Mouse (Mus musculus): ENCODE results near the gene Cltb. TPM values are rescaled to one million over a fixed set of nuclear protein-coding genes. Genes with fewer than 3 reads are reported as not detected.
A peak's percentile ranks its signal among the peaks of the same experiment; 100 is the strongest.

The Cltb gene
- polyA plus RNA-seq, 1 experiment from 2014 or later = 76.9 TPM

DNA sequence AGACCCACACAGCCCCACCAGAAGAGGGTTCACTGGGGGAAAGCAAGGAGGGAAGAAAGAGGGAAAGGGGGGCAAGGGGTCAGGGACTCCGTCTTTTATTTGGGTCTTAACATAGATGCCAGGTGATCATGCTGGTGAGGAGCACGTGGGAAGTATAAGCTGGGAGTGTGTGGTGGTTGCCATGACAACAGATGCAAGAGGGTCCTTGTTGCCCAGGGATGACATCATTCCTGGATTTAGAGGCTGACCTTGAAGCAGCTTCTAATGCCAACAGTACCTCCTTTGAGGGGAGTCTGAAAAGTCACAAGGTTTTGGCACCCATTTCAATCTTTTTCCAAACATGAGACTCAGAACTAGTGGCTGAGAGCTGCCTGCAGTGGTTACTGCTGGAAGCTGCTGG lies 39.5 kb downstream of the Cltb start:
- H3K9me3 ChIP-seq = no peaks in the 10 kb centered on the region
- 42% methylated on average over 2 of the region's 2 CpGs for WGBS
- H3K27ac ChIP-seq = no peak overlapping the region
- H3K4me1 ChIP-seq (replicated peaks) = peaks cover 6% of the 10 kb centered on the region
- H3K36me3 ChIP-seq = no peaks in the 10 kb centered on the region
- no peak for ATAC-seq
- no peaks in the 10 kb centered on the region for H3K27me3 ChIP-seq (replicated peaks)
- no peak overlapping the region for H3K4me2 ChIP-seq (replicated peaks)
- H3K9ac ChIP-seq = no peak overlapping the region
- H3K4me3 ChIP-seq (replicated peaks) = no peak overlapping the region

- ATAC-seq = no peak
- Histone ChIP-seq H3K27ac (no peak overlapping the region), H3K27me3 (replicated peaks) (no peaks in the 10 kb centered on the region), H3K4me3 (replicated peaks) (no peak overlapping the region), H3K9me3 (no peaks in the 10 kb centered on the region), H3K9ac (no peak overlapping the region), H3K4me2 (replicated peaks) (no peak overlapping the region), H3K36me3 (no peaks in the 10 kb centered on the region), H3K4me1 (replicated peaks) (peaks cover 5% of the 10 kb centered on the region)
- WGBS = 76% methylated on average over 4 of the region's 4 CpGs
Observed at GRCm38 (mm10) chr13:54570736-54571135, 40.4 kb downstream of the Cltb start.

DNA sequence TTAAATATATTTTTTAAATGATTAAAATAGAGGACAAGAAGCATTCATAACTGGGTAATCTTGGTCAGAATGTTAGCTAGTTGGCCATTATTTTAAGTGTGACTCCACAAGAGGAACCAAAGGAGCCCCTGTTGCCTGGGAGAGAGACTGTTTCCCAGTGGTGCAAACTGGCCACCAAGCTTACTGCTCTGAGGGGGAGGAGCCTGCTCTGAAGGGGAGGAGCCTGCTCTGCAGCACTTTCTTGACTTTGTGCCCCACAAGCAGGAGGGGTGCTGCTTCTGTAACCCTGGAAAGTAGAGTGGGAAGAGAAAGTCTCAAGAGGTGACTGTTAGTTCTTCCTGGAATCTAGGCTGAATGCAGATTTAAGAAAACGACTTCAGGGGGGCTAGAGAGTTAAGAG lies 41.9 kb downstream of the Cltb start:
- no peak overlapping the region for H3K9ac ChIP-seq
- H3K4me2 ChIP-seq (replicated peaks) = no peak overlapping the region
- H3K27me3 ChIP-seq (replicated peaks) = no peaks in the 10 kb centered on the region
- no peak overlapping the region for H3K27ac ChIP-seq
- WGBS = 56% methylated on average over 1 of the region's 1 CpGs
- no peaks in the 10 kb centered on the region for H3K9me3 ChIP-seq
- no peak overlapping the region for H3K4me3 ChIP-seq (replicated peaks)
- H3K4me1 ChIP-seq (replicated peaks) = peaks cover 8% of the 10 kb centered on the region; the same call in 1 of the 2 replicates
- H3K36me3 ChIP-seq = no peaks in the 10 kb centered on the region
- no peak for ATAC-seq

DNA sequence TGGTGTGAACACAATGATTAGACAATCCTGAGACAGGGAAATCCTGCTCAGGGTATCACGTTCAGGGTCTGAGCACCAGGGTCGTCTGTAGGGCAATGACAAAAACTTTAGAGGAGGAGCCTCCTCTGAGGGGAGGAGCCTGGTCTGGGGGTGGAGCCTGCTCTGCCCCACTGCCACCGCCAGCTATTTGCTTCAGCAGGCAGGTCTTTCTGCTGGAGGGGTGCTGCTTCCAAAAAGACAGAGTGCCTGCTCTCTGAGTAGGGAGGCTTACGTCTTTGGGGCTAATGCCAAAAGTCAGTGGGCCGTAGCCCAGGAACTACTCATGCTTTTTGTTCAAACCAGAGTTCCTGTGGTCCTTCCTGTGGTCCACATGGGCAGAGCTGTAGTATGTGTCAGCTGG lies 42.8 kb downstream of the Cltb start:
- no peaks in the 10 kb centered on the region for H3K9me3 ChIP-seq
- no peaks in the 10 kb centered on the region for H3K27me3 ChIP-seq (replicated peaks)
- H3K9ac ChIP-seq = no peak overlapping the region
- H3K4me3 ChIP-seq (replicated peaks) = no peak overlapping the region
- WGBS = 45% methylated on average over 5 of the region's 5 CpGs
- no peak overlapping the region for H3K4me2 ChIP-seq (replicated peaks)
- no peaks in the 10 kb centered on the region for H3K36me3 ChIP-seq
- no peak overlapping the region for H3K27ac ChIP-seq
- H3K4me1 ChIP-seq (replicated peaks) = peaks cover 11% of the 10 kb centered on the region; the same call in 1 of the 2 replicates
- ATAC-seq = no peak

GRCm38 (mm10) chr13:54565594-54566345 lies 45.4 kb downstream of the Cltb start:
- peak; percentile 61 for ATAC-seq
- H3K4me3 ChIP-seq (replicated peaks) = peak overlapping the region; percentile 99
- peak overlapping the region; percentile 29; the same call in 1 of the 2 replicates for H3K27ac ChIP-seq
- H3K9ac ChIP-seq = no peak overlapping the region
- H3K36me3 ChIP-seq = peaks cover 2% of the 10 kb centered on the region
- H3K4me2 ChIP-seq (replicated peaks) = peak overlapping the region; percentile 87
- no peaks in the 10 kb centered on the region for H3K9me3 ChIP-seq
- peaks cover 11% of the 10 kb centered on the region; the same call in 1 of the 2 replicates for H3K4me1 ChIP-seq (replicated peaks)
- 44% methylated on average over 8 of the region's 8 CpGs for WGBS
- no peaks in the 10 kb centered on the region for H3K27me3 ChIP-seq (replicated peaks)

DNA sequence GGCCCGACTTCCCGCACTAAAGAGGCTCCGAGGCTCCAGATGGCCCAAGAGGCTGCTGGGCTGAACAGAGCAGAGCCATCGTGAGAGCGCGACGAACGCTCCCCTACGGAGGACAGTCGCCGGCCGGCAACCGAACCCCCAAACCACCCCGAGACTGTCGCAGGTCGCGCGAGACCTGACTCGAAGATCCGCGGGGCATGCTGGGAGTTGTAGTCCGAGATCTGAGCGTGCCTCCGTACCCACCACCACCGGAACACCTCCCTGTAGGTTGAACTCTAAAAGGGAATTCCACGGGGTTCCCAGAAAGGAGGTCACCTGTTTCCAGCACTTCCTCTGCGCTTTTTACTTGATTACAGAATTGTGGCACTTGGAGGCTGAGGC lies 46.0 kb downstream of the Cltb start, which contains the start of gene 4833439L19Rik:
4833439L19Rik (minus strand) TSS at position 235 of the 381 bp plus-strand sequence.
- Histone ChIP-seq H3K4me1 (replicated peaks) (peaks cover 11% of the 10 kb centered on the region; the same call in 1 of the 2 replicates), H3K36me3 (peaks cover 4% of the 10 kb centered on the region), H3K4me3 (replicated peaks) (peak within 1 kb of the TSS; percentile 99), H3K27me3 (replicated peaks) (no peaks in the 10 kb centered on the region), H3K27ac (peak within 1 kb of the TSS; percentile 32; the same call in 1 of the 2 replicates), H3K4me2 (replicated peaks) (peak within 1 kb of the TSS; percentile 87), H3K9me3 (no peaks in the 10 kb centered on the region), H3K9ac (peak within 1 kb of the TSS; percentile 96)
- under 1% methylated on average over 27 of the region's 27 CpGs for WGBS
- peak; percentile 96 for ATAC-seq

- no peaks in the 10 kb centered on the region for H3K27me3 ChIP-seq (replicated peaks)
Observed at GRCm38 (mm10) chr13:54564232-54565200, 46.6 kb downstream of the Cltb start.

GRCm38 (mm10) chr13:54562562-54562961 lies 48.6 kb downstream of the Cltb start:
- Histone ChIP-seq H3K36me3 (peaks cover 15% of the 10 kb centered on the region), H3K27ac (no peak overlapping the region), H3K9ac (no peak overlapping the region), H3K4me2 (replicated peaks) (no peak overlapping the region), H3K9me3 (no peaks in the 10 kb centered on the region), H3K27me3 (replicated peaks) (no peaks in the 10 kb centered on the region), H3K4me3 (replicated peaks) (no peak overlapping the region), H3K4me1 (replicated peaks) (peaks cover 11% of the 10 kb centered on the region; the same call in 1 of the 2 replicates)
- WGBS = 87% methylated on average over 7 of the region's 7 CpGs
- no peak for ATAC-seq

More at GRCm38 (mm10) chr13:54564232-54565200, 46.6 kb downstream of the Cltb start:
- peak; percentile 57 for ATAC-seq
- Histone ChIP-seq H3K36me3 (peaks cover 6% of the 10 kb centered on the region), H3K4me2 (replicated peaks) (peak overlapping the region; percentile 87), H3K4me1 (replicated peaks) (peaks cover 11% of the 10 kb centered on the region; the same call in 1 of the 2 replicates), H3K9ac (peak overlapping the region; percentile 96), H3K27ac (peak overlapping the region; percentile 32; the same call in 1 of the 2 replicates), H3K9me3 (no peaks in the 10 kb centered on the region), H3K4me3 (replicated peaks) (peak overlapping the region; percentile 99)
- WGBS = 9% methylated on average over 45 of the region's 45 CpGs

DNA sequence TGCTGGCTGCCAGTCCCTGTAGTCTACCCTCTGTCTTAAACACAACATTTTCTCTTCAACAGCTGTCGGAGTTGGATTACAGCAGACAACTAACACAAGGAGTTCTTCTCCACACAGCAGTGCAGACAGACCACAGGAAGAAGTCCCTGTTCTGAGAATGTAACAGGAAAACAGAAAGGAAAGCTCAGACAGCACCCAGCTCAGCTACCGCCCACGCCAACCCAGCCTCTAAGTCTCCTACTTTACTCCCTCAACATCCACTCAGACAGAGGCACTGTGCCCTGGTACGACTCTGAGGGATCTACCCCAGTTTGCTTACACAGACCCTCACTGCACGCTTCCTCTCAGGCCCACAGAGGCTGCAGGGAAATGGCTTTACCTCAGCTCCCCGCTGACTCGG lies 50.5 kb downstream of the Cltb start:
- 94% methylated on average over 7 of the region's 7 CpGs for WGBS
- no peak overlapping the region for H3K9ac ChIP-seq

GRCm38 (mm10) chr13:54559656-54560055 lies 51.5 kb downstream of the Cltb start:
- H3K36me3 ChIP-seq = peaks cover 25% of the 10 kb centered on the region
- H3K27ac ChIP-seq = no peak overlapping the region
- no peak overlapping the region for H3K4me2 ChIP-seq (replicated peaks)
- 93% methylated on average over 2 of the region's 2 CpGs for whole genome bisulfite sequencing
- no peaks in the 10 kb centered on the region for H3K9me3 ChIP-seq
- H3K9ac ChIP-seq = no peak overlapping the region
- ATAC-seq = no peak
- H3K4me3 ChIP-seq (replicated peaks) = no peak overlapping the region
- H3K27me3 ChIP-seq (replicated peaks) = no peaks in the 10 kb centered on the region
- peaks cover 5% of the 10 kb centered on the region; the same call in 1 of the 2 replicates for H3K4me1 ChIP-seq (replicated peaks)

More for the DNA sequence above, 50.5 kb downstream of the Cltb start:
- Histone ChIP-seq H3K27ac (no peak overlapping the region), H3K4me1 (replicated peaks) (peaks cover 8% of the 10 kb centered on the region; the same call in 1 of the 2 replicates), H3K4me2 (replicated peaks) (no peak overlapping the region), H3K36me3 (peaks cover 25% of the 10 kb centered on the region), H3K4me3 (replicated peaks) (no peak overlapping the region), H3K27me3 (replicated peaks) (no peaks in the 10 kb centered on the region), H3K9me3 (no peaks in the 10 kb centered on the region)
- ATAC-seq = no peak

DNA sequence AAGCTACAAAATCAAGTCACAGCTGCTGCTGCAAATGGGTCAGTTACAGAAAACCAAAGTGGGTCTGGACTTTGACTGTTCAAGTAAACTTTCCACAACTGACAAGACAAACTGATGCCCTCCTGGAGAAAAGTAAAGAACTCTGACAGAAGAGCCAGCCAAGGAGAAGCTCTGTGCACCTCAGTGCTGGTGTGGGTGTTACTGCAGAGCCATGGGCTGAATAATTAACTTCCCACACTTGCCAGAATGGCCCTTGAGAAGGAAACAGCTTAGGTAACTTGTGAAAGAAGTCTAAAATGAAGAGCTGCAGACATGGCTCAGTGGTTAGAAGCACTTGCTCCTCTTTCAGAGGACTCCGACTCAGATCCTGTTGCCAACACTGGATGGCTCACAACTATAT lies 53.5 kb downstream of the Cltb start:
- Histone ChIP-seq H3K4me1 (replicated peaks) (no peaks in the 10 kb centered on the region), H3K36me3 (peaks cover 40% of the 10 kb centered on the region), H3K27me3 (replicated peaks) (no peaks in the 10 kb centered on the region), H3K27ac (no peak overlapping the region), H3K4me2 (replicated peaks) (no peak overlapping the region), H3K4me3 (replicated peaks) (no peak overlapping the region), H3K9ac (no peak overlapping the region), H3K9me3 (no peaks in the 10 kb centered on the region)
- ATAC-seq = no peak
- 93% methylated on average over 1 of the region's 1 CpGs for WGBS

DNA sequence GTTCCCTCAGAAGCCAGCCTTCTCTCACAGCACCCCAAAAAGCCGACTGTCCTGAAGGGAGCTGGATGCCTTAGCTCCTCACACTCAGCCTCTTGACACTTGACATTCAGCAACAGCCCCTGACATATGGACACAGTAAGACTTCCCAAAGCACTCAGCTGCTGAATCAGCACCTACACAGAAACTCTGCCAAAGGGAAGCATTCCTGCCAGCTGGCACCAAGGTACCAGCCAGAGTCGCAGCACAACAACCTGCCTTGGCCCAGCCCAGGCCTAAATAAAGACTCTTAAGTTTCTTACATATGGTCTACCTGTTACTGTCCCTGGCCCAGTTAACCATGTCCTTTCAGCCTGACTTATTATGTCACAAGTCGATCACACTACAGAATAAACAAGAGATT lies 54.3 kb downstream of the Cltb start:
- no peaks in the 10 kb centered on the region for H3K27me3 ChIP-seq (replicated peaks)
- no peak overlapping the region for H3K4me2 ChIP-seq (replicated peaks)
- H3K4me1 ChIP-seq (replicated peaks) = no peaks in the 10 kb centered on the region
- ATAC-seq = no peak
- peaks cover 40% of the 10 kb centered on the region for H3K36me3 ChIP-seq
- no peak overlapping the region for H3K9ac ChIP-seq
- H3K9me3 ChIP-seq = no peaks in the 10 kb centered on the region
- no peak overlapping the region for H3K4me3 ChIP-seq (replicated peaks)
- H3K27ac ChIP-seq = no peak overlapping the region
- 92% methylated on average over 3 of the region's 3 CpGs for WGBS

Measured in intestine, embryonic 15.5 days (tissue).